Mouse (Mus musculus) megakaryocyte, embryonic 14.5 days (primary cell): ENCODE measurements around the gene Ostf1. TPM values are rescaled to one million over a fixed set of nuclear protein-coding genes. Genes with fewer than 3 reads are reported as not detected.
"Not testable (repeated sequence)": the region's sequence is repeated elsewhere in the genome, so short reads cannot be mapped to it uniquely, and the experiment has no call there.

Source experiments
- H3K27me3 ChIP-seq: replicated peaks from 2 replicates; pipeline ENCODE3; 2012; ENCODE audit warnings: inconsistent platforms
- H3K36me3 ChIP-seq: replicated peaks from 2 replicates; pipeline ENCODE3; 2012; ENCODE audit warnings: low read length, inconsistent platforms, mixed read lengths
- H3K4me1 ChIP-seq: 2 replicates; pipeline ENCODE4 v1.6.1; 2012; ENCODE audit warnings: inconsistent platforms
- H3K4me3 ChIP-seq: replicated peaks from 2 replicates; pipeline ENCODE3; 2012; ENCODE audit warnings: moderate library complexity, mild to moderate bottlenecking, inconsistent platforms
- H3K9me3 ChIP-seq: 2 replicates; pipeline ENCODE4 v1.6.1; 2012; ENCODE audit warnings: inconsistent platforms
- FLI1 ChIP-seq: IDR thresholded peaks from 2 replicates; pipeline ENCODE4 v1.6.1; 2012; ENCODE audit warnings: low read length, inconsistent platforms, mixed read lengths
- GATA1 ChIP-seq: IDR thresholded peaks from 3 replicates; pipeline ENCODE4 v1.6.1; 2012; ENCODE audit warnings: mixed read lengths, low read length, inconsistent platforms, borderline replicate concordance
- polyA plus RNA-seq: library from polyadenylated mRNA; stranded (reverse); fragments of >175 nt; gene quantifications from 2 replicates; pipeline ENCODE4 v1.2.3, GENCODE M21; 2012; ENCODE audit warnings: low replicate concordance; ENCODE audit not compliant: insufficient read depth

Ostf1 gene
- polyA plus RNA-seq, 1 experiment, result 727 TPM

GRCm38 (mm10) chr19:18590234-18590633 lies 41.4 kb downstream of the Ostf1 start:
- Histone ChIP-seq H3K36me3 (peaks cover 97% of the 10 kb centered on the region), H3K27me3 (no peaks in the 10 kb centered on the region), H3K9me3 (no peaks in the 10 kb centered on the region), H3K4me3 (no peak overlapping the region), H3K4me1 (peaks cover 41% of the 10 kb centered on the region)
- TF ChIP-seq FLI1 (no peak), GATA1 (no peak)

- H3K9me3 ChIP-seq, result no peaks in the 10 kb centered on the region
- peaks cover 98% of the 10 kb centered on the region for H3K36me3 ChIP-seq
- TF ChIP-seq GATA1 (no peak), FLI1 (no peak)
Observed at GRCm38 (mm10) chr19:18589276-18589675, 42.3 kb downstream of the Ostf1 start.

GRCm38 (mm10) chr19:18588801-18589200 lies 42.8 kb downstream of the Ostf1 start:
- H3K9me3 ChIP-seq, H3K27me3 ChIP-seq: not testable (repeated sequence)
- H3K4me3 ChIP-seq, result peak overlapping the region; percentile 71
- peaks cover 42% of the 10 kb centered on the region for H3K4me1 ChIP-seq
- peaks cover 98% of the 10 kb centered on the region for H3K36me3 ChIP-seq

More at GRCm38 (mm10) chr19:18589276-18589675, 42.3 kb downstream of the Ostf1 start:
- Histone ChIP-seq H3K4me1 (peaks cover 41% of the 10 kb centered on the region), H3K27me3 (no peaks in the 10 kb centered on the region), H3K4me3 (no peak overlapping the region)

GRCm38 (mm10) chr19:18588243-18588642 lies 43.4 kb downstream of the Ostf1 start:
- no peak overlapping the region for H3K4me3 ChIP-seq
- no peaks in the 10 kb centered on the region for H3K9me3 ChIP-seq
- peaks cover 98% of the 10 kb centered on the region for H3K36me3 ChIP-seq
- no peak for TF ChIP-seq FLI1
- TF ChIP-seq GATA1, result no peak
- no peaks in the 10 kb centered on the region for H3K27me3 ChIP-seq
- peaks cover 42% of the 10 kb centered on the region for H3K4me1 ChIP-seq

- peaks cover 98% of the 10 kb centered on the region for H3K36me3 ChIP-seq
- H3K4me1 ChIP-seq, result peaks cover 45% of the 10 kb centered on the region
- no peak overlapping the region for H3K4me3 ChIP-seq
- no peaks in the 10 kb centered on the region for H3K27me3 ChIP-seq
- TF ChIP-seq GATA1 (no peak), FLI1 (no peak)
- no peaks in the 10 kb centered on the region for H3K9me3 ChIP-seq
Observed at GRCm38 (mm10) chr19:18587118-18587517, 44.5 kb downstream of the Ostf1 start.

GRCm38 (mm10) chr19:18584621-18585020 lies 47.0 kb downstream of the Ostf1 start:
- Histone ChIP-seq H3K36me3 (peaks cover 91% of the 10 kb centered on the region), H3K4me1 (peaks cover 33% of the 10 kb centered on the region), H3K4me3 (no peak overlapping the region), H3K27me3 (no peaks in the 10 kb centered on the region), H3K9me3 (no peaks in the 10 kb centered on the region)
- TF ChIP-seq FLI1, result no peak
- no peak for TF ChIP-seq GATA1

GRCm38 (mm10) chr19:18583706-18584105 lies 47.9 kb downstream of the Ostf1 start:
- Histone ChIP-seq H3K36me3 (peaks cover 88% of the 10 kb centered on the region), H3K4me3 (peak overlapping the region; percentile 6), H3K4me1 (peaks cover 35% of the 10 kb centered on the region), H3K9me3 (no peaks in the 10 kb centered on the region), H3K27me3 (no peaks in the 10 kb centered on the region)
- no peak for TF ChIP-seq GATA1
- no peak for TF ChIP-seq FLI1

GRCm38 (mm10) chr19:18582887-18583286 lies 48.7 kb downstream of the Ostf1 start:
- TF ChIP-seq FLI1 (no peak), GATA1 (no peak)
- Histone ChIP-seq H3K27me3 (no peaks in the 10 kb centered on the region), H3K4me1 (peaks cover 43% of the 10 kb centered on the region), H3K9me3 (no peaks in the 10 kb centered on the region), H3K36me3 (peaks cover 88% of the 10 kb centered on the region), H3K4me3 (no peak overlapping the region)

- H3K4me3 ChIP-seq, result no peak overlapping the region
- H3K27me3 ChIP-seq, result no peaks in the 10 kb centered on the region
- H3K4me1 ChIP-seq, result peaks cover 49% of the 10 kb centered on the region
- H3K36me3 ChIP-seq, result peaks cover 82% of the 10 kb centered on the region
- no peaks in the 10 kb centered on the region for H3K9me3 ChIP-seq
- TF ChIP-seq GATA1, result no peak
- TF ChIP-seq FLI1, result no peak
Observed at GRCm38 (mm10) chr19:18582226-18582625, 49.4 kb downstream of the Ostf1 start.

- TF ChIP-seq GATA1 (no peak), FLI1 (no peak)
- Histone ChIP-seq H3K9me3 (peaks cover under 1% of the 10 kb centered on the region; the same call in 1 of the 2 replicates), H3K36me3 (peaks cover 71% of the 10 kb centered on the region), H3K4me3 (no peak overlapping the region), H3K4me1 (peaks cover 50% of the 10 kb centered on the region), H3K27me3 (no peaks in the 10 kb centered on the region)
Observed at GRCm38 (mm10) chr19:18581046-18581445, 50.6 kb downstream of the Ostf1 start.

- Histone ChIP-seq H3K4me1 (peaks cover 48% of the 10 kb centered on the region), H3K9me3 (peaks cover 6% of the 10 kb centered on the region), H3K4me3 (no peak overlapping the region), H3K27me3 (no peaks in the 10 kb centered on the region), H3K36me3 (peaks cover 63% of the 10 kb centered on the region)
- no peak for TF ChIP-seq FLI1
- no peak for TF ChIP-seq GATA1
Observed at GRCm38 (mm10) chr19:18579012-18579358, 52.6 kb downstream of the Ostf1 start.
